Mouse (Mus musculus): ENCODE data around the gene Ccdc136.
"Not testable (repeated sequence)": the region's sequence is repeated elsewhere in the genome, so short reads cannot be mapped to it uniquely, and the experiment has no call there.

The Ccdc136 gene

GRCm38 (mm10) chr6:29395910-29396713 is at the start of gene Ccdc136:
Ccdc136 (plus strand) TSS chr6:29396309.
- DNase-seq (ENCODE audit: low spot score in 2 of 2) = peak; percentile 55 to 65

GRCm38 (mm10) chr6:29346512-29346911 is 49.6 kb upstream of the Ccdc136 start:
- not testable (repeated sequence) for DNase-seq (ENCODE audit: low spot score in 2 of 2)

- DNase-seq (ENCODE audit: low spot score in 2 of 2) = no peak
Observed at GRCm38 (mm10) chr6:29347189-29347588, 48.9 kb upstream of the Ccdc136 start.

GRCm38 (mm10) chr6:29347665-29348370 is 48.3 kb upstream of the Ccdc136 start, which contains the start of gene Calu:
Calu (plus strand) TSS chr6:29348069.
- peak; percentile 99 for DNase-seq (ENCODE audit: low spot score in 2 of 2)

GRCm38 (mm10) chr6:29348371-29348724 is 47.8 kb upstream of the Ccdc136 start:
- no peak for DNase-seq (ENCODE audit: low spot score in 2 of 2)

- DNase-seq (ENCODE audit: low spot score in 2 of 2) = no peak
Observed at GRCm38 (mm10) chr6:29351613-29352012, 44.5 kb upstream of the Ccdc136 start.

- no peak for DNase-seq (ENCODE audit: low spot score in 2 of 2)
Observed at GRCm38 (mm10) chr6:29352816-29353215, 43.3 kb upstream of the Ccdc136 start.

- no peak for DNase-seq (ENCODE audit: low spot score in 2 of 2)
Observed at GRCm38 (mm10) chr6:29359386-29359785, 36.7 kb upstream of the Ccdc136 start.

- DNase-seq (ENCODE audit: low spot score in 2 of 2) = no peak
Observed at GRCm38 (mm10) chr6:29360211-29360610, 35.9 kb upstream of the Ccdc136 start.

GRCm38 (mm10) chr6:29362246-29363128 is 33.6 kb upstream of the Ccdc136 start:
- no peak for DNase-seq (ENCODE audit: low spot score in 2 of 2)

- DNase-seq (ENCODE audit: low spot score in 2 of 2) = no peak
Observed at GRCm38 (mm10) chr6:29363129-29363515, 33.0 kb upstream of the Ccdc136 start.

- DNase-seq (ENCODE audit: low spot score in 2 of 2) = no peak
Observed at GRCm38 (mm10) chr6:29365277-29365676, 30.8 kb upstream of the Ccdc136 start.

- DNase-seq (ENCODE audit: low spot score in 2 of 2) = no peak
Observed at GRCm38 (mm10) chr6:29377386-29377785, 18.7 kb upstream of the Ccdc136 start.

GRCm38 (mm10) chr6:29378678-29379077 is 17.4 kb upstream of the Ccdc136 start:
- no peak for DNase-seq (ENCODE audit: low spot score in 2 of 2)

- no peak for DNase-seq (ENCODE audit: low spot score in 2 of 2)
Observed at GRCm38 (mm10) chr6:29379954-29380353, 16.2 kb upstream of the Ccdc136 start.

GRCm38 (mm10) chr6:29382442-29382841 is 13.7 kb upstream of the Ccdc136 start:
- no peak for DNase-seq (ENCODE audit: low spot score in 2 of 2)

GRCm38 (mm10) chr6:29388052-29388518 is 8.0 kb upstream of the Ccdc136 start, which contains the start of gene Opn1sw:
Opn1sw (minus strand) TSS chr6:29388468.
- DNase-seq (ENCODE audit: low spot score in 2 of 2) = no peak

GRCm38 (mm10) chr6:29388606-29389080 is 7.5 kb upstream of the Ccdc136 start:
- peak; percentile 68 to 69 for DNase-seq (ENCODE audit: low spot score in 2 of 2)

GRCm38 (mm10) chr6:29389425-29389824 is 6.7 kb upstream of the Ccdc136 start:
- DNase-seq (ENCODE audit: low spot score in 2 of 2) = no peak

GRCm38 (mm10) chr6:29390500-29390899 is 5.6 kb upstream of the Ccdc136 start:
- not testable (repeated sequence) for DNase-seq (ENCODE audit: low spot score in 2 of 2)

GRCm38 (mm10) chr6:29391241-29391640 is 4.9 kb upstream of the Ccdc136 start:
- not testable (repeated sequence) for DNase-seq (ENCODE audit: low spot score in 2 of 2)

- DNase-seq (ENCODE audit: low spot score in 2 of 2) = no peak
Observed at GRCm38 (mm10) chr6:29391802-29392201, 4.3 kb upstream of the Ccdc136 start.

Measured in frontal cortex, postnatal 25 days (tissue).